Mouse (Mus musculus) thymus, postnatal 0 days (tissue): ENCODE measurements around the gene Lrig2. TPM values are rescaled to one million over a fixed set of nuclear protein-coding genes. Genes with fewer than 3 reads are reported as not detected.

Source experiments
- DNase-seq: peaks from one replicate; pipeline ENCODE4 v3.0.0-alpha.2; 2015; ENCODE audit warnings: low spot score
- polyA plus RNA-seq: library from polyadenylated mRNA; unstranded; fragments of >200 nt; fragmentation: Nextera tagmentation; extraction: Ambion mirVana; gene quantifications from 2 replicates; pipeline ENCODE4 v1.2.1, GENCODE M21; 2015

Lrig2 gene
- polyA plus RNA-seq, 1 experiment from 2014 or later: 11.9 TPM

DNA sequence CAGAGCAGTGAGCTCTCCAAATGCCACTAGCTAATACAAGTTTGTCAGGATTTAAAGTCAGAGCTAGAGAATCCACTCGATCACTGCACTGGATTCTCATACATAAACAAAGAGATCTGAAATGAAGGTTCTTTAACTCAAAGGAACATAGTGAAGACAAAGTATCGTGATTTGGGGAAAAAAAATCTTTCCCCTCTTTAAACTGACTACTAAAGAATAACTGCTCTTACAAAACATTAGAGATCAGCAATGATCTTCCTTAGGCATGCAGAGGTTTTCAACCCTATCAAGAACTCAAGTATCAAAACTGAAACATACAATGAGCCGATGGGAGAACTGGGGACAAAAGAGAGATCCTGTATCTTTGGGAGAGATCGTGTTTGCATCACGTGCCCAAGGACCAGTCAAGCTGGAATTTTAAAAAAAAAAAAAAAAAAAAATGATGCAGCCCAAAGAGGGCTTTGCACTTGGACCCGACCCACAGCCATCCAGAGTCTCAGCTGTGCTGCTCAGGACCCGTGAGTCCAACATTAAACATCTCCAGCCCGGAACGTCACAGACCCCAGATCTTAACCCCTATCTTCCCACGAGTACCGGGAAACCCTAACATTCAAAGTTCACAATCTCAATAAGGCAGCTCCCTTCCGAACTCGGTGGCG is 818 bp downstream of the Lrig2 start:
- DNase-seq: peak; percentile 15

DNA sequence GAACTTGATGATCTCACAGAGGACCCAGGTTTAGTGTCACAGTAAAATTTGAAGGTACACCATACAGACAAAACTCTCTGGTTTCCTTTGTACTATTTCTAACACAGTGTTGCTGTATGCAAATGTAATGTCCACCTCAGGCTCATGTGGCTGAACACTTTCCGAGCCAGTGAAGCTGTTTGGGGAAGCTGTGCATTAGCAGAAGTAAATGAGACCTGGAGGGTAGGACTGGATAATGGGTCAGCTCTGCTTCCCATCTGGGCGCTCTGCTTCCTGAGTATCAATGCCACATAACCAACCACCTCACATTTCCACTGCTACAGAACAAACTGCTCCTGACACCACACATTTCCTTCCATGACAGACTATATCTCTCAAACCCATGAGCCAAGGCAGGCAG is 10.1 kb downstream of the Lrig2 start:
- no peak for DNase-seq

DNA sequence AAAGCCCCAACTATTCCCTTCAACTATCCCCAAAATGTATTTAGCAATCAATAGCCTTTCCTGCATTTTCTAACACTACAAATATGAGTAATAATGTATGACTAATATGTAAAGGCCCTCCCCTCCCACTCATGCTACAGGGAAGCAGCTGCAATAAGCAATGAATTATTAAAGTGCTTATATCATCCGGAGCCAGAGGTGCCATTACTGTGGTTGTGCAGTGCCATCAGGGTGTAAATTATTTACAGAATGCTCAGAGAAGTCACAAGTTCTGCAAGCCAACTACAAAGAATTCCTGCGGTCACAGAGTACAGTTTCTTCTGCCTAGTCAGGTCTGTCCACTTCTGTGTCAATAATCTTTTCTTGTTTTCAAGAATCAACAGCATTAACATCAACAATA is 10.8 kb downstream of the Lrig2 start:
- no peak for DNase-seq

DNA sequence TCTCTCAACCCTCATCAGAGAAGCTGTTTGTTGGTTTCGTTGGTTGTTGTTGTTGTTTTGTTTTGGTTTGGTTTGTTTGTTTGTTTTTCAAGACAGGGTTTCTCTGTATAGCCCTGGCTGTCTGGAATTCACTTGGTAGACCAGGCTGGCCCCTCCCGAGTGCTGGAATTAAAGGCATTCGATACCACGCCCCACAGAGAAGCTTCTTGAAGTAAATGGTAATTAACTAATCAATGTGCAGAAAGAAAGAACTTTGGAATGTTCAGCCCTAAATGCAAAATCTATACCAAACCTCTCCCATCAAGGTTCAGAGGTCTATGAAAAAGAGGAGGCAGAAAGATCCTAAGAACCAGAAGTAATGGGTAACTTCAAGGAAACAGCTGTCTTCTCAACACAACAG is 15.5 kb downstream of the Lrig2 start:
- no peak for DNase-seq

DNA sequence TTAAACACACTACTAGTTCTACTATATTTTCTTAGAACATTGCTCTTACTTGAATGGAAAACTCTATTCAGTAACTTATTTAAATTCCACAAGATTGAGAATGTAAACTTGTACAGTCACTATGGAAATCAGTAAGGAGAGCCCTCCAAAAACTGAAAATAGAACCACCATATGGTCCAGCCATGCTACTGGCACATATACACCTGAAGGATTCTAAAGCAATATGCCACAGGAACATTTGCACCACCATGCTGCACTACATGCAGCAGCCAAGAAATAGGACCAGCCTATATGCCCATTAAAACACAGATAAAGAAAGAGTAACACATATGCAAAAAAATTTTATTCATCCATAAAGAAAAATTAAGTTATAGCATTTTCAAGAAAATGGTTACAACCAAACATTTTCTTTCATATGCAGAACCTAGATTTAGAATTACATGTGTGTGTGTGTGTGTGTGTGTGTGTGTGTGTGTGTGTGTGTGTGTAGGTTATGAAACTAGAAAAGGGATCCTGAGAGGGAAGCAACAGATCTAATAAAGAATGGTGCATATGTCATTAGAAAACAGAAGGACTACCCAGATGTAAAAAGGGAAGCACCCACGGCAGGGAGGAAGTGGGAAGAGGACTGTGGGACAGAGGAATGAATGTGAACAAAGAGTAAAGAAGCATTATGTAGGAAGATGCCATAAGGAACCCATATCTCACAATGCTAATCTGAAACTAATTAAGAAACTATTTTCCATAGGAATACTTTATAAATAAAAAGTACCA is 30.6 kb downstream of the Lrig2 start:
- DNase-seq: no peak

DNA sequence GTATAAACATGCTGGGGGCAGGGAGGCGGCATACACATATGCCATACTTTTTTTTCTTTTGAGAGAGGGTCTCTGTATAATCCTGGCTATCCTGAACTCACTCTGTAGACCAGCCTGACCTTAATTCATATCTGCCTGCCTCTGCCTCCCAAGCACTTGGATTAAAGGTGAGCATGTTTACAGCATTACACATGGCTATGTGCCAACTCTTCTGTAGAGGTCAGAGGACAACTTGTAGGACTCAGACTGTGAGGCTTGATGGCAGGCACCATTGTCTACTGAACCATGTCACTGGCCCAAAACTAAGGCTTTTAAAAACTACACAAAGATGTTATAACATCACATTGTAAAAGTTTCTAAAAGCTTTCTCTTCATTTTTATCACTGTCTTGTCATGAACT is 33.7 kb downstream of the Lrig2 start:
- no peak for DNase-seq

DNA sequence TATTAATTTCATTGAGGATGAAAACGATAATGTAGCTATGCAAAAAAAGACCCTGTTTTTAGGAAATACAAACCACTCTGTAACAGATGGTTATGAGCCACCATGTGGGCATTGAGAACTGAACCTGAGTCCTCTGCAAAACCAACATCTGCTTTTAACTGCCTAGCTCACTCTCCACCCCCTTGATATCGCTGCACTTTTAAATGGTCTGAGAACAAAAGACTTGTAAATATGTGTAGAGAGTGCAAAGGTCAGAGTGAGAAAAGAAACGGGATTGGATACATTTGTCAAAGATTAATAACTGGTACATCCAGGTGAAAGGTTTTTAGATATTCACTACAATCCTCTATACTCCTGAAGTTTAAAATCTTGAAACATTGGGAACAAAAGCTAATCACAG is 42.3 kb downstream of the Lrig2 start:
- no peak for DNase-seq

DNA sequence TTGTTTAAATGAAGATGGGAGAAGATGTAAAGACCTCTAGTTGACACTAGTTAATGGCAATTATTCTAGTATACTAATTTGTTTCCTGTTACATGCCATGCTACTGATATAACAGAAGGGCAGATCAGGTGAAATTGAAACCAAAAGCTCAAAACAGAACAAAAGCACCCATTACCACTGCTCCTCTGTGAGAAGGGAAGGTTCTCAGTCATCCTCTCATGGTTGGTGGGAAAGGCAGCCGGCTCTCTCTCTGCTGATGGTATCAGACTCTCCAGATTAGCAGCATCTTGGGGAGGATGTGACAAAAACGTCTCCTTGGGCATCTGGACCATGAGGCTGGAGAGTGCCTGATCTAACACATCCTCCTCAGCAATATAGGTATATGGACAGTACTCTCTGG is 50.5 kb downstream of the Lrig2 start:
- DNase-seq: no peak

DNA sequence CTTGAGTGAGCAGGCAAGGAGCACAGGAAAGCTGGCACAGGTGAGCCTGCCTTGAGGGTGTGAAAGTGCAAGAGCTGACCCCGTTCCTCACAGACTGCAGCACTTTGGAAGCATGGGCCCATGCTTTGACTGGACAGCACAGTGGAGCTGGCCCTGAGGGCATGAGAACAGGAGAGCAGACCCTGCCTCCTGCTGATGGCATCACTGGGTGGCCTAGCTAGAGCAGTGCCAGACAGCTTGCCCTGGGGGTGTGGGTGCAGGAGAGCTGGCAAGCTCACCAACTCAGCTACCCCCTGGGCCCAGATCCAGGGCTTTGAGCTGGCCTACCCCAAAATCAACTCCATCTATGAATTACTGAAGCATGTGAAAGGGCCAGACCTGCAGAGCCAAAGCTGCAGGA is 53.1 kb downstream of the Lrig2 start:
- no peak for DNase-seq

DNA sequence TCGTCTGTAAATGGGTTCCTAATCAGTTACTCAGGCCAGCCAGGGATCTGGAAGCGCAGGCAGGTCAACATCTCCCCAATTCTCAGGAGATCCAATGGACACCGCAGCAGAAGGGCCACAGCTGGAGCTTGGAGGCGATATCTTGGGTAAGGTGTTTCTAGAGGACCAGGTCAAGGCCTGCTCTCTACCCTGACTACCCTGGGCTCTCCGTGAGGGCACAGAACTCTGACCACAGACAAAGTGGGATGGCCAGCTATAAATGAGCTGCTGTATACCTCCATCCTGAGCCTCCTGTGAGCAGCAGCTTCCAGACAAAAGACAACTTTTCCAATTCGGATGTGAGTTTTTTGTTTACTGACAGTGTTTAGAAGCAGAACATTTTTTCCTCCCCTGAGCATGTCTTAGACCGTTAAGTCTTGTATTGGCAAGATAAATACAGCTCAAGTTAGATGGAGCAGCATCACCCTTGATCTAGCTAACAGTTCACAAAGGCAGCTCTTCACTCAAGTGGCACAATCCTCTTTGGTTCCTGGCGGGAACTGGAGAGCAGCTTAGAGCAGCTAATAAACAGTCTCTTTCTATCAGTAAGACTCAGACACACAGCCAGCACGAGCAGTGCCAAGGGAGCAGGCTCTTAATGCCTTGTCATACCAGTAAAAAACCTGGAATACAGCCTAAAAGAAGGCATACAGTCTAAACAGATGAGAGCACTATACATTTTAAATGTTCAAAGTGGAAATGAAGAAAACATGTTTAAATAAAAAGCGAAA is 56.0 kb downstream of the Lrig2 start:
- DNase-seq: no peak

DNA sequence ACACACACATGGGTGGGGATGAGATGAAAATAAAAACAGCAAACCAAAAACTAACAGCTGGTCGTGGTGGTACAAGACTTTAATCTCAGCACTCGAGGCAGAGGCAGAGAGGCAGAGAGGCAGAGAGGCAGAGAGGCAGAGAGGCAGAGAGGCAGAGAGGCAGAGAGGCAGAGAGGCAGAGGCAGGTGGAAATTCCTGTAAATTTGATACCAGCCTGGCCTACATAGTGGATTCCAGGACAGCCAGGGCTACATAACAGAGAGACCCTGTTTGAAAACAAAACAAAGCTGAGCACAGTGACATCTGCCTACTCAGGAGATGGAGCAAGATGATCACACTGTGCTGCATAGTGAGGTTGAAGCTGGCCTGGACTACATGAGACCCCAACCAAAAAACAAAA is 64.5 kb downstream of the Lrig2 start:
- DNase-seq: no peak

DNA sequence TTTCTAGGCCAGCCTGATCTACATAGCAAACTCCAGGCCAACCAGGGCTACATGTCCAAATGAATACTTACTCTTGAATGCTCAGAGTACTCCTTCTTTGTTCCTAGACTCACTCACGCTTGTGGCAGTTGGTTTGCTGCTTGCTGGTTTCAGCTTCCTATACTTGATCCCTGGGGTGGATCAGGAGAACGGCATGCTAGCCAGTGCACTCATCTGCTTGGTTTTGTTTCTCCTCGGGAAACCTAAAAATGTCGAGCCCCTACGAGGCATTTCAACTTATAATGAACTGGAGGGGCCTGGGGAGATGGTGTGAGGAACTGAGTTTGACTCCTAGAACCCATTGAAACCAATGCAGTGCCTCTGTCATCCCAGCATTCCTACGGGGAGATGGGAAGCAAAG is 65.0 kb downstream of the Lrig2 start:
- no peak for DNase-seq

DNA sequence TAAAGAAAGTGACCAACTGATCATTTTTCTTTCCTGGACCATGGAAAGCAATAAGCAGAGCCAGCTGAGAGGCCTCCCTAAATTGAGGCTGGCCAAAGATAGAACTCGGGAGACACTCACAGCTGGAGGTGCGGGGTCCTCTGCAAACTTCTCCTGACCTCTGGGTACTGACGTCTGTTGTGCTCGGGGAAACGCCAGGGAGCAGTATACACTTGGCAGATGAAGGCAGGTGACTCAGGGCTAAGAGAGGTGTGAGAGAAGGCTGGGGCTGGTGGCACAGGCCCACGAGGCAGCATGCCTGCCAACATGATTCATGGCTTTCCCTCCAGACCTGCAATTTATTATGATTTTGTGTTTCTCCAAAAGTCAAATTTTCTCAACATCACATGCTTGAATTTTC is 66.1 kb downstream of the Lrig2 start:
- no peak for DNase-seq

DNA sequence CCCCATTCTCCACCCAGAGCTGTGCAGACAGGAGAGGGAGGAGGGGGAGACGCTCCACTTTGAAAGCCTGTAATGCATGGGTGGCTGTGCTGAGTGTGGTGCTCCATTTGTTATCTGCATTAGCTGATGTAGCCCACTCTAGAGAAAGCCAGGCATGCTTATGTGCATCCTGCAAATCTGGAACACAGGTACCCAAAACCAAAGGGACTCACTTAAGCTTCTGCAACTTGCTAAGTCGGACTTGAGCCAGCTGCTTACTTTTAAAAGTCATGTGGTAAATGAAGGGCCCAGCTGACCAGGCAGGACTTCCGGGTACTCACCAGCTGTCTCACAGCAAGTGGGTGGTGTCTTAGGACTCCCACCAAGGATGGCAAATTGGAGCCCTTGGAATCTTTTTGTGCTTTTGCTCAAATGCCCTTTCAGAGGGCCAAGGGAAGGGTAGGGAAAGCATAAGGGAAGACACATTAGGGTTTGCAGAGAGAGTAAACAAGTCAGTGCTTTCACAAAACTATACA is 66.7 kb downstream of the Lrig2 start:
- DNase-seq: no peak

DNA sequence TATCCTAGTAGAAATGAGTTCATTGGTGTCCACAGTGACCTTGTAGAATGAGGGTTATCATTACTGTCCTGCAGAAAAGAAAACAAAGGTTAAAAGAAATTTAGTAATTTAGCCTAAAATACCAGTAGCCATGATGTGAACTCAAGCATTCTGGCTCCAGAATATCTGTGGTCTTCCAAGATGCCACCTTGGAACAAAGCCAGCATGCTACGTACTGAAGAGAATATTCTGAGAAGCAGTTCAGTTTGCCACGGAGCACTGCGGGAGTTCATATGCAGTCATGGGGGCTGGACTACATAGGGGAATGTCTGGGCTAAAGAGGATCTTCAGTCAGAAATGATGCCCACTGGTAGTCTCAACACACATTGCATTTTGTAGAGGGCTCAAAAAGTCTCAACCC is 67.6 kb downstream of the Lrig2 start:
- DNase-seq: no peak

DNA sequence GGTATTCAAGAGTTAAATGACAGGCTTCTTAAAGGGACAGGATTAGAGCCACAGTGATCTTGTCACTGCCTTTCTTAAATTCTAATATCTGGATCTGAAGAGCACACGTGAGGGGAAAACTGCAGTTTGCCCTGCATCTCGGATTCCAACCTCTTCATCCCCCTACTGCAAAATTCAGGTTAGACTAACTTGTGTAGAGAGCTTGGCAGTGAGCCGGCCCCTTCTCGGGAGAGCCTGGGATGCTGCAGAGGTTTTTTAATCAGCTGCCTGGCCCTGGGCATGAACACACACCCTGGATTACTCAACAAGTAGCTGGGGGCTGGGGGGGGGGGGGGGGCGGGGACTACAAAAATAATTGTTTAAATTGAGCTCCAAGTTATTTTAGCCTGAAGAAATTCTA is 69.4 kb downstream of the Lrig2 start:
- DNase-seq: no peak

DNA sequence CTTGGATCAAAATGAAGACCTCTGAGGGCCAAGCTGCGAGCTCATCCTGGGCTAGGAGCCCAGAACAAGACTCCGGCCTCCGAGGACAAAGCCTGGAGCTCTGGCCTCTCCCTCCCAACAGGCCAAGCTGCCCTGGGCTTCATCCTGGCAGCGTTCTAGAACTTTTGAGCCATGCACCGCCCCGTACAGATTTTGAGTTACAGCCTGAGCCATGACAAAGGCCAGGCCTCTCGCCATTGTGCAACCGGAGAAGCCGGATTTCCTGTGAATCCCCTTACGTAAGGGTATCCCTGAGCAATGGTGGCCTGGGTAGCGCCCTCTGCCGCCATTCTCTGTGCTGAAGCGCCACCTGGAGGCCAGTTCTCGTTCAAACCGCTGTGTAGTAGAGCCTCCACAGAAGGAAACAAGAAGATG is 69.8 kb downstream of the Lrig2 start:
- peak; percentile 95 for DNase-seq

DNA sequence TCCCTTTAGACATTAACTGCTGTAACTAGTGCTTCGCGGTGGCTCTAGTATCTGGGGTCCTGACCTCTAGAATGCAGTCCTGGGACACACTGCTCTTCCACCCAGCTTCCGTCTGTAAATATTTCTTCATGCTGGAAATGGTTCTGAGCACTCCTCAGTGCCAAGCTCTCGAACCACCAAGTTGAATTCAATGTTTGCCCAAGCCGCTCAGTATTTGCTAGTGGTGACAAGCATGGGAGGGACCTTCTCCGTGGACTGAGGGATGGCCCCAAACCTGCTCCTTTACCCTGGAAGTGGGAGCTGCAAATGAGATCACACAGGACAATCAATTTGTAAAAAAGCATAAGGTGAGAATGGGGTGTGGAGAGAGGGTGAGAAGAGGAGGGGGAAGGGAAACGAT is 70.3 kb downstream of the Lrig2 start:
- no peak for DNase-seq

DNA sequence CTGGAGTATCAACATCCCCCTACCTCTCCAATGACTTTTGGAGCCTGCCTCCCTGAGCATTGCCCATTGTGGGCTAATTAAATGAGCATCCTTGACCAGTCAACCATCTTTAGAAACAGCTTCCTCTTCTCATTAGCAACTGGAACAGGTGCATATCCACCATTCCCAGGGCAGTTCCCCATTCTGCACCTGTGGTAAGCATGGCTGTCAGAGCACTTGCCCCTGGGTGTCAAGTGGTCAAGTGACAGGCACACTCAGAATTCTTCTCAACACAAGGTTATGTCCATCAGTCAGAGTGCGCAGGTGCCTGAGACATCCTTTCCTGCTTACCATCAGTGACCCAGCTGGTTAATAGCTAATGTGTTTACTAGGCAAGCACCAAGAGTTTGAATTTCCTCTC is 72.9 kb downstream of the Lrig2 start:
- no peak for DNase-seq

DNA sequence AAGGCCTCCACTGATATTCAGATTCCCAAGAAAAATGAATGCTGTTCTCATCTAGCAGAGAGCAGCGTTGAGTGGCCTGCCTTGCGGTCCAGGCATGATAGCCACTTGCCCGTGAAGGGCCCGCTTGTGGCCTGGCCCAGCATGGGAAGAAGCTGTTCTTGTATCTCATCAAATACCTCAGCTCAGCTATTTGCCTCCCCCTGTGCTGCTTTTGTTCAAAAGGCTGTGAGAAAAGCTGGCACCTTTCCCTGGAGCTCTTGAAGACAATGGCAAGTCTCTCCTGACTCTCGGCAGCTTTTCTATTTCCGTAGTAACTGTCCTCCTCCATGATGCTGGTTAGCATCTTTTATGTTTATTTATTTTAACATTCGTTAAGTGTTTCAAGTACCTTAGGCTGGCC is 74.1 kb downstream of the Lrig2 start:
- no peak for DNase-seq

DNA sequence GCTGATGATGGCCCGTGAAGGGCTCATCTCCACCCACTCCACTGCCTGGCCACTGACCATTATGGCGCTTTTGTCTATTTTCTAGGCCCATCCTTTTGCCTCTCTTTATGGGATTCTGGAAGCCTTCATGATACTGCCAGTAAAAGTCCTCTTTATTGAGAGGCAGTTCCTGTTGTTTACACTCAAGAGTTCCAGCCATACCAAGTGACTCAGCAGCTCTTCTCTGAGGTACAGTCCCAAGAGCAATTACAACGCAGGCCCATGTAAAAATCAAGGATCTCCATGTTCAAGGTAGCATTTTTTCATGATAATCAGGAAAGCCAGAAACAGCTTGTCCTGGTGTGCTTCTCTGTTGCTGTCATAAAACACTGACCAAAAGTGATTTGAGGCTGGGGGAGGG is 75.8 kb downstream of the Lrig2 start:
- DNase-seq: no peak

DNA sequence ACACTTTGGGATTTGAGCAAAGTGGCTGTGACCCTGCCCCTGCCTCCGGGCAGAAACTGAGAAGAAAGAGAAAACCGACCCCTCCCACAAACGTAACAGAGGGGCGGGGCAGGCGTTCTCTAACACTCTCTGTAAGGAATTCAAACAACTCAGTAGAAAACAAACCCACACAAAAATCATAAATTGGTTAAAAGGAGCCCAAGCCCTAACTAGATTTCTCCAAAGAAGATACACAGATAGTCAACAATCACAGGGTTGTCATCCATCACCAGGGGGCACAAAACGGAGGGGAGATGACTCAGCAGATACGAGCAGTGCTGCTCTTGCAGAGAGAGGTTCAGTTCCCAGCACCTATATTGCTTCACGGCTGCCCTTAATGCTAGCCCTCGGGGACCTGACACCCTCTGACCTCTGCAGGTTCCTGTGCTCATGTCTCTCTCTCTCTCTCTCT is 77.4 kb downstream of the Lrig2 start:
- peak; percentile 37 for DNase-seq
